Mouse (Mus musculus) hindbrain, embryonic 11.5 days (tissue): ENCODE measurements around the gene Antxrl. TPM values are rescaled to one million over a fixed set of nuclear protein-coding genes. Genes with fewer than 3 reads are reported as not detected.

ENCODE experiments used
- ATAC-seq: fragments of 200-750 bp; cut with Nextera tagmentation; 2 replicates; pipeline ENCODE4 v1.8.0; 2017; ENCODE audit warnings: mild to moderate bottlenecking, moderate TSS enrichment, moderate library complexity; ENCODE audit not compliant: low FRiP score
- DNase-seq: peaks from one replicate; pipeline ENCODE4 v3.0.0-alpha.2; 2015; ENCODE audit warnings: low spot score
- H3K27ac ChIP-seq: fragments of 300-500 bp; sonication (generic); 2 replicates; pipeline ENCODE4 v1.5.1; 2014; ENCODE audit warnings: mild to moderate bottlenecking, low read depth, low read length
- H3K27me3 ChIP-seq: fragments of 300-500 bp; sonication (generic); 2 replicates; pipeline ENCODE4 v1.6.1; 2014; ENCODE audit warnings: mild to moderate bottlenecking, low read length, moderate library complexity, mixed read lengths; ENCODE audit not compliant: control insufficient read depth, insufficient read depth
- H3K36me3 ChIP-seq: fragments of 300-500 bp; sonication (generic); 2 replicates; pipeline ENCODE4 v1.6.1; 2014; ENCODE audit warnings: mild to moderate bottlenecking, low read length, moderate library complexity, mixed read lengths; ENCODE audit not compliant: control insufficient read depth, insufficient read depth
- H3K4me1 ChIP-seq: fragments of 300-500 bp; sonication (generic); replicated peaks from 2 replicates; pipeline ENCODE4 v1.6.1; 2014; ENCODE audit warnings: low read length, mixed read lengths; ENCODE audit not compliant: control insufficient read depth, insufficient read depth
- H3K4me2 ChIP-seq: fragments of 300-500 bp; sonication (generic); replicated peaks from 2 replicates; pipeline ENCODE4 v1.6.1; 2014; ENCODE audit warnings: mild to moderate bottlenecking, low read depth, low read length
- H3K4me3 ChIP-seq: fragments of 300-500 bp; sonication (generic); 2 replicates; pipeline ENCODE4 v1.5.1; 2014; ENCODE audit warnings: low read depth, low read length
- H3K9ac ChIP-seq: fragments of 300-500 bp; sonication (generic); 2 replicates; pipeline ENCODE4 v1.6.1; 2014; ENCODE audit warnings: low read depth, low read length
- H3K9me3 ChIP-seq: fragments of 300-500 bp; sonication (generic); 2 replicates; pipeline ENCODE4 v1.6.1; 2016; ENCODE audit warnings: low read length; ENCODE audit not compliant: control insufficient read depth
- WGBS: fragments of 180-500 bp; shearing (Covaris S2); extraction: QIAGEN DNeasy Blood & Tissue Kit; methylation state at CpG from one replicate; pipeline ENCODE4 v1.1.7; 2014; 5-methylcytosine and 5-hydroxymethylcytosine counted together
- polyA plus RNA-seq: library from polyadenylated mRNA; unstranded; fragments of >200 nt; fragmentation: Nextera tagmentation; extraction: Ambion mirVana; gene quantifications from 2 replicates; pipeline ENCODE4 v1.2.1, GENCODE M21; 2014

Gene Antxrl
- polyA plus RNA-seq: not detected in 2 replicates

GRCm38 (mm10) chr14:34052516-34052915 lies at the start of gene Antxrl:
Gene Antxrl, plus strand, starts transcription at chr14:34052707.
- Histone ChIP-seq H3K4me2 (no peak within 1 kb of the TSS), H3K36me3 (no peaks in the 10 kb centered on the region), H3K4me3 (no peak within 1 kb of the TSS), H3K27me3 (no peaks in the 10 kb centered on the region), H3K9ac (no peak within 1 kb of the TSS), H3K4me1 (no peaks in the 10 kb centered on the region), H3K27ac (no peak within 1 kb of the TSS), H3K9me3 (no peaks in the 10 kb centered on the region)
- DNase-seq (no peak), ATAC-seq (no peak)
- WGBS: 90% methylated on average over 6 of the region's 6 CpGs

- DNase-seq (no peak), ATAC-seq (no peak)
- Histone ChIP-seq H3K27ac (no peak within 1 kb of the TSS), H3K36me3 (no peaks in the 10 kb centered on the region), H3K27me3 (no peaks in the 10 kb centered on the region), H3K9ac (no peak within 1 kb of the TSS), H3K4me2 (no peak within 1 kb of the TSS), H3K4me3 (no peak within 1 kb of the TSS), H3K4me1 (no peaks in the 10 kb centered on the region), H3K9me3 (no peaks in the 10 kb centered on the region)
- WGBS: 88% methylated on average over 3 of the region's 3 CpGs
Measured at GRCm38 (mm10) chr14:34015063-34015462, 37.4 kb upstream of the Antxrl start, which contains the start of gene Gm30083. Gene Gm30083, minus strand, starts transcription at chr14:34015182.

GRCm38 (mm10) chr14:34016381-34016780 lies 36.1 kb upstream of the Antxrl start, which contains the start of gene Gm5460:
Gene Gm5460, plus strand, starts transcription at chr14:34016758.
- 95% methylated on average over 4 of the region's 4 CpGs for WGBS
- no peak within 1 kb of the TSS for H3K9ac ChIP-seq
- no peaks in the 10 kb centered on the region for H3K36me3 ChIP-seq
- H3K9me3 ChIP-seq: no peaks in the 10 kb centered on the region
- no peak within 1 kb of the TSS for H3K27ac ChIP-seq
- ATAC-seq (no peak), DNase-seq (no peak)
- H3K4me1 ChIP-seq: no peaks in the 10 kb centered on the region
- H3K27me3 ChIP-seq: no peaks in the 10 kb centered on the region
- no peak within 1 kb of the TSS for H3K4me3 ChIP-seq
- no peak within 1 kb of the TSS for H3K4me2 ChIP-seq

- DNase-seq: no peak
- Histone ChIP-seq H3K27ac (no peak overlapping the region), H3K4me2 (no peak overlapping the region), H3K9me3 (no peaks in the 10 kb centered on the region), H3K4me1 (no peaks in the 10 kb centered on the region), H3K4me3 (no peak overlapping the region), H3K36me3 (no peaks in the 10 kb centered on the region), H3K9ac (no peak overlapping the region), H3K27me3 (no peaks in the 10 kb centered on the region)
- 90% methylated on average over 2 of the region's 2 CpGs for WGBS
- no peak for ATAC-seq
Measured at GRCm38 (mm10) chr14:34016938-34017337, 35.6 kb upstream of the Antxrl start.

- Histone ChIP-seq H3K9ac (no peak overlapping the region), H3K4me1 (no peaks in the 10 kb centered on the region), H3K36me3 (no peaks in the 10 kb centered on the region), H3K4me2 (no peak overlapping the region), H3K27ac (no peak overlapping the region), H3K4me3 (no peak overlapping the region), H3K9me3 (no peaks in the 10 kb centered on the region), H3K27me3 (no peaks in the 10 kb centered on the region)
- no peak for ATAC-seq
- 76% methylated on average over 2 of the region's 2 CpGs for WGBS
- DNase-seq: no peak
Measured at GRCm38 (mm10) chr14:34026710-34027109, 25.8 kb upstream of the Antxrl start.

- no peaks in the 10 kb centered on the region for H3K36me3 ChIP-seq
- no peaks in the 10 kb centered on the region for H3K9me3 ChIP-seq
- no peak overlapping the region for H3K27ac ChIP-seq
- WGBS: 85% methylated on average over 8 of the region's 8 CpGs
- no peak overlapping the region for H3K9ac ChIP-seq
- no peaks in the 10 kb centered on the region for H3K4me1 ChIP-seq
- H3K27me3 ChIP-seq: no peaks in the 10 kb centered on the region
- ATAC-seq (no peak), DNase-seq (no peak)
- H3K4me3 ChIP-seq: no peak overlapping the region
- no peak overlapping the region for H3K4me2 ChIP-seq
Measured at GRCm38 (mm10) chr14:34033841-34034610, 18.5 kb upstream of the Antxrl start.

GRCm38 (mm10) chr14:34041241-34041640 lies 11.3 kb upstream of the Antxrl start:
- Histone ChIP-seq H3K36me3 (no peaks in the 10 kb centered on the region), H3K27ac (no peak overlapping the region), H3K27me3 (no peaks in the 10 kb centered on the region), H3K9ac (no peak overlapping the region), H3K4me3 (no peak overlapping the region), H3K4me2 (no peak overlapping the region), H3K9me3 (no peaks in the 10 kb centered on the region), H3K4me1 (no peaks in the 10 kb centered on the region)
- DNase-seq (no peak), ATAC-seq (no peak)
- WGBS: 79% methylated on average over 4 of the region's 4 CpGs

- no peak for ATAC-seq
- DNase-seq: no peak
Measured at GRCm38 (mm10) chr14:34043341-34043740, 9.2 kb upstream of the Antxrl start.

GRCm38 (mm10) chr14:34050101-34050779 lies 2.3 kb upstream of the Antxrl start:
- ATAC-seq (no peak), DNase-seq (no peak)
- no peak overlapping the region for H3K9ac ChIP-seq
- no peak overlapping the region for H3K4me3 ChIP-seq
- no peaks in the 10 kb centered on the region for H3K9me3 ChIP-seq
- no peaks in the 10 kb centered on the region for H3K4me1 ChIP-seq
- no peaks in the 10 kb centered on the region for H3K36me3 ChIP-seq
- H3K4me2 ChIP-seq: no peak overlapping the region
- no peaks in the 10 kb centered on the region for H3K27me3 ChIP-seq
- no peak overlapping the region for H3K27ac ChIP-seq
- 77% methylated on average over 5 of the region's 5 CpGs for WGBS

More at GRCm38 (mm10) chr14:34043341-34043740, 9.2 kb upstream of the Antxrl start:
- Histone ChIP-seq H3K27me3 (no peaks in the 10 kb centered on the region), H3K4me3 (no peak overlapping the region), H3K27ac (no peak overlapping the region), H3K36me3 (no peaks in the 10 kb centered on the region), H3K9me3 (no peaks in the 10 kb centered on the region), H3K9ac (no peak overlapping the region), H3K4me2 (no peak overlapping the region), H3K4me1 (no peaks in the 10 kb centered on the region)
- WGBS: 67% methylated on average over 3 of the region's 3 CpGs
